Comparison of ENCODE assay signal across 16 mouse cellular contexts in the genomic region with DNA sequence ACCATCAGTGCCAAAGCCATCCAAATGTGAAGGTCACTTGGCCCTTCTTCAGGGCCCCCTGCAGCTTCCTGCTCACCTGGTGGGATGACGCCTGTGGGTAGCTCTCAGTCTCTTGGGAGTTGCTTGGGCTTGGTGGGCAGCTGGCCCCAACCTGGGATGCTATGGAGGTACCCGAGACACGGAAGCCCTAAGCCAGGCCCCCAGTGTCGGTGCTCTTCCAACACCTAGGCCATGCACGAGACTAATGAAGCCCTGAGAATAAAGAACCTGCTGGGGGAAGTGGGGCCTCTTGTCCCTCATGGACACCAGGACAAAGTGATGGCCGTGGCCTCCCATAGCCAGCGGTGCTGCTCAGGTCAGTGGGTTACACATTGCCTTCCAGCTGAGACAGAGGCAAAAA.
A peak's percentile ranks its signal among the peaks of the same experiment; 100 is the strongest.
DNase-seq lines count a peak whose midpoint lies in the region; ATAC-seq and TF ChIP-seq lines count a peak whose summit lies in the region.
"Had no signal": no experiment of that assay in that cellular context is flagged by ENCODE, and none has a peak within 500 bp of the region (broad histone marks: within the 10 kb centered on the region; RNA-seq: fewer than 3 reads in every experiment).

No protein-coding gene starts in this region.

- WGBS in forebrain, embryonic 10.5 days: 77% methylated on average over 7 of the region's 7 CpGs
- WGBS in forebrain, embryonic 12.5 days: 63% methylated on average over 7 of the region's 7 CpGs
- WGBS in heart, postnatal 0 days: 77% methylated on average over 7 of the region's 7 CpGs
- WGBS in lung, postnatal 0 days: 82% methylated on average over 7 of the region's 7 CpGs
- 78% methylated on average over 7 of the region's 7 CpGs for WGBS in stomach, embryonic 15.5 days

- no peak overlapping the region for H3K4me3 ChIP-seq in forebrain, embryonic 10.5 days
- H3K4me3 ChIP-seq in forebrain, embryonic 12.5 days (replicated peaks): no peak overlapping the region
- H3K4me3 ChIP-seq in heart, postnatal 0 days (ENCODE audit: low read depth, low read length): no peak overlapping the region
- H3K4me3 ChIP-seq in lung, postnatal 0 days (ENCODE audit: low read depth, low read length): no peak overlapping the region
- no peak overlapping the region for H3K4me3 ChIP-seq in stomach, embryonic 15.5 days (replicated peaks)
- H3K4me3 ChIP-seq: embryonic facial prominence, embryonic 12.5 days had no signal

- no peak for DNase-seq in forebrain, embryonic 10.5 days (ENCODE audit: extremely low spot score, low spot score)
- DNase-seq in heart, postnatal 0 days (ENCODE audit: low spot score): no peak
- DNase-seq in heart, postnatal 4 days: no peak
- no peak for DNase-seq in lung, postnatal 0 days (ENCODE audit: low spot score)
- no peak for DNase-seq in lung, postnatal 36 days
- no peak for DNase-seq in cerebellum, postnatal 36 days
- DNase-seq: adrenal gland, adult 2 months; gastrocnemius, postnatal 10 days; liver; lung, adult 2 months; right cerebral cortex, postnatal 4 days; thymus, postnatal 4 days had no signal

- TF ChIP-seq CTCF in heart, postnatal 0 days (IDR thresholded peaks at IDR 0.05; ENCODE audit: low read depth): no peak
- TF ChIP-seq CTCF in lung, postnatal 0 days (IDR thresholded peaks at IDR 0.05): no peak

- H3K4me2 ChIP-seq in forebrain, embryonic 12.5 days: no peak overlapping the region
- H3K4me2 ChIP-seq in heart, postnatal 0 days (ENCODE audit: low read depth, low read length): no peak overlapping the region
- H3K4me2 ChIP-seq in lung, postnatal 0 days (replicated peaks; ENCODE audit: low read depth, low read length): no peak overlapping the region
- no peak overlapping the region for H3K4me2 ChIP-seq in stomach, embryonic 15.5 days
- H3K4me2 ChIP-seq: embryonic facial prominence, embryonic 12.5 days; heart, embryonic 11.5 days had no signal

- no peak for TF ChIP-seq EP300 in heart, postnatal 0 days (IDR thresholded peaks at IDR 0.05; ENCODE audit: low read depth)
- TF ChIP-seq EP300 in lung, postnatal 0 days (IDR thresholded peaks at IDR 0.05): no peak

- H3K36me3 ChIP-seq in forebrain, embryonic 10.5 days (replicated peaks): peaks cover 31% of the 10 kb centered on the region
- peaks cover 2% of the 10 kb centered on the region; the same call in 1 of the 2 replicates for H3K36me3 ChIP-seq in forebrain, embryonic 12.5 days (replicated peaks)
- H3K36me3 ChIP-seq in heart, postnatal 0 days (replicated peaks; ENCODE audit: control insufficient read depth, insufficient read depth, low read length): no peaks in the 10 kb centered on the region
- no peaks in the 10 kb centered on the region for H3K36me3 ChIP-seq in lung, postnatal 0 days (ENCODE audit: insufficient read depth, low read length)
- H3K36me3 ChIP-seq in stomach, embryonic 15.5 days: no peaks in the 10 kb centered on the region

- peak overlapping the region; percentile 4; the same call in 1 of the 2 replicates for H3K27ac ChIP-seq in forebrain, embryonic 10.5 days
- no peak overlapping the region for H3K27ac ChIP-seq in forebrain, embryonic 12.5 days
- peak overlapping the region; percentile 28; the same call in 1 of the 2 replicates for H3K27ac ChIP-seq in heart, postnatal 0 days (ENCODE audit: low read depth)
- H3K27ac ChIP-seq in lung, postnatal 0 days (ENCODE audit: low read length): peak overlapping the region; percentile 5; the same call in 1 of the 2 replicates
- H3K27ac ChIP-seq in stomach, embryonic 15.5 days: peak overlapping the region; percentile 31; the same call in 1 of the 2 replicates
- H3K27ac ChIP-seq: embryonic facial prominence, embryonic 12.5 days had no signal

- H3K27me3 ChIP-seq in forebrain, embryonic 10.5 days (ENCODE audit: poor library complexity, severe bottlenecking): no peaks in the 10 kb centered on the region
- H3K27me3 ChIP-seq in forebrain, embryonic 12.5 days: no peaks in the 10 kb centered on the region
- H3K27me3 ChIP-seq in heart, postnatal 0 days (ENCODE audit: control insufficient read depth, insufficient read depth, low read length): no peaks in the 10 kb centered on the region
- no peaks in the 10 kb centered on the region for H3K27me3 ChIP-seq in lung, postnatal 0 days (replicated peaks; ENCODE audit: insufficient read depth, low read length)
- H3K27me3 ChIP-seq in stomach, embryonic 15.5 days (replicated peaks): no peaks in the 10 kb centered on the region
- H3K27me3 ChIP-seq: embryonic facial prominence, embryonic 12.5 days had no signal

- peaks cover 78% of the 10 kb centered on the region for H3K4me1 ChIP-seq in forebrain, embryonic 10.5 days
- H3K4me1 ChIP-seq in forebrain, embryonic 12.5 days: peaks cover 71% of the 10 kb centered on the region
- H3K4me1 ChIP-seq in heart, postnatal 0 days (ENCODE audit: control insufficient read depth, insufficient read depth): peaks cover 41% of the 10 kb centered on the region
- peaks cover 3% of the 10 kb centered on the region; the same call in 1 of the 2 replicates for H3K4me1 ChIP-seq in lung, postnatal 0 days (ENCODE audit: insufficient read depth, low read depth, low read length)
- peaks cover 46% of the 10 kb centered on the region for H3K4me1 ChIP-seq in stomach, embryonic 15.5 days

- no peaks in the 10 kb centered on the region for H3K9me3 ChIP-seq in forebrain, embryonic 10.5 days
- no peaks in the 10 kb centered on the region for H3K9me3 ChIP-seq in forebrain, embryonic 12.5 days
- H3K9me3 ChIP-seq in heart, postnatal 0 days (replicated peaks; ENCODE audit: control insufficient read depth, low read length): no peaks in the 10 kb centered on the region
- H3K9me3 ChIP-seq in lung, postnatal 0 days (ENCODE audit: low read length): no peaks in the 10 kb centered on the region
- H3K9me3 ChIP-seq in stomach, embryonic 15.5 days: no peaks in the 10 kb centered on the region
- H3K9me3 ChIP-seq: embryonic facial prominence, embryonic 12.5 days had no signal

- H3K9ac ChIP-seq in forebrain, embryonic 12.5 days: no peak overlapping the region
- H3K9ac ChIP-seq in heart, postnatal 0 days (replicated peaks; ENCODE audit: low read depth, low read length): no peak overlapping the region
- H3K9ac ChIP-seq in lung, postnatal 0 days (replicated peaks; ENCODE audit: low read depth): no peak overlapping the region
- H3K9ac ChIP-seq in stomach, embryonic 15.5 days: no peak overlapping the region
- H3K9ac ChIP-seq: embryonic facial prominence, embryonic 12.5 days had no signal

- ATAC-seq in forebrain, embryonic 12.5 days (ENCODE audit: low FRiP score): no peak
- ATAC-seq in heart, postnatal 0 days (ENCODE audit: insufficient read depth, low read depth): no peak
- ATAC-seq in lung, postnatal 0 days: no peak
- no peak for ATAC-seq in stomach, embryonic 15.5 days (ENCODE audit: insufficient read depth, low FRiP score, low read depth)
